Mouse (Mus musculus): ENCODE data around the gene Gpr37l1.
A peak's percentile ranks its signal among the peaks of the same experiment; 100 is the strongest.
"Not testable (repeated sequence)": the region's sequence is repeated elsewhere in the genome, so short reads cannot be mapped to it uniquely, and the experiment has no call there.

Gene Gpr37l1

DNA sequence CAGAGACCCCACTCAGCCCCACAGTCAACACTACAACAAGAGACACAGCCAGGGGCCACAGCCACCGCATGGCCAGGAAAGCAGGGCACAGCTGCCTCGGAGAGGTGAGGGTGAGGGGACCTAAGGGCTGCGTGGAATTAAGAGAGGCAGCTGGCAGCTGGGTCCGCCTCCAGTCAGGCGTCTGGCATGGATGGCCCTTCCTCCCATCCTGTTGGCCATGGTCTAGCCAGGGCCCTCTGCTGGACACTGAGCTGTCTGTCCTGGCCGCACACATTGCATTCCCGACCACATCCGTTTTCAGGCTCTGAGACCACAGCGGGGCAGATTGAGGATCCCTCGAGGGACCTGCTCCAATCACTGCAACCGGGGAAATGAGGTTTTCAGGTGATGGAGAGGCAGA, at the start of gene Gpr37l1:
TSS of gene Gpr37l1 (minus strand) at position 247 of the 400 bp plus-strand sequence.
- no peak for DNase-seq (ENCODE audit: extremely low read depth, low read depth)

- no peak for DNase-seq (ENCODE audit: extremely low read depth, low read depth)
These were observed 46.5 kb upstream of the Gpr37l1 start for GRCm38 (mm10) chr1:135213772-135214640.

- DNase-seq (ENCODE audit: extremely low read depth, low read depth): no peak
These were observed 42.9 kb upstream of the Gpr37l1 start for GRCm38 (mm10) chr1:135210421-135210820.

GRCm38 (mm10) chr1:135208716-135209115, 41.2 kb upstream of the Gpr37l1 start:
- no peak for DNase-seq (ENCODE audit: extremely low read depth, low read depth)

DNA sequence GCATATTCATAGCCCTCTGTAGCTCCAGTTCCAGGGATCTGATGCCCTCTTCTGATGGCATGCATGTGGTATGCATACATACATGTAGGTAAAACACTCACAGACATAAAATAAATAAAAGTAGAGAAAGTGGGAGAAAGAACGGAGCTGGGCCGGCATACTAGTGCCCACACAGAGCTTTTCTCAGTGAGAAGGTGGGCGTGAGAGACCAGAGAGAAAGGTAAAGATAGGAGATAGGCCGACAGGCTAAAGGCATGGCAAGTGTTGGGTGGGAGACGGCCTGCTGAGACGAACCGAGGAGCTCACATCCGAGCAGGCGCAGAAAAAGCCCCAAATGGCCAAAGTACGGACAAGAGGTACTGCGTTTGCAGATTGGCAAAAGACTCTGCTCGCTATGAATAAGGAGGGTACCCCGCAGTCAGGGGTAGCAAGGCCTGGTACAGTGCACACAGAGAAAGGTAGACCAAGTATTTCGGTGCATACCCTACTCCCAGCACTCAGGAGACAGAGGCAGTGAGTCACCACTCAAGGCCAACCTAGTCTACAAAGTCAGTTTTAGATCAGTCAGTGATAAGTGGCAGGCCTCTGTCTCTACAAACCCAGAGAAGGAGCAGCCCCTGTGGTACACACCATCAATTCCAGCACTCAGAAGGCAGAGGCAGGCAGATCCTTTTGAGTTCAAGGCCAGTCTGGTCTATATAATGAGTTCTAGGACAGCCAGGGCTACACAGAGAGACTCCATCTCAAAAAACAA, 39.3 kb upstream of the Gpr37l1 start:
- no peak for DNase-seq (ENCODE audit: extremely low read depth, low read depth)

GRCm38 (mm10) chr1:135205257-135205656, 37.8 kb upstream of the Gpr37l1 start:
- DNase-seq (ENCODE audit: extremely low read depth, low read depth): no peak

GRCm38 (mm10) chr1:135204196-135205126, 37.0 kb upstream of the Gpr37l1 start:
- peak; percentile 93 for DNase-seq (ENCODE audit: extremely low read depth, low read depth)

GRCm38 (mm10) chr1:135200400-135200799, 32.9 kb upstream of the Gpr37l1 start:
- no peak for DNase-seq (ENCODE audit: extremely low read depth, low read depth)

DNA sequence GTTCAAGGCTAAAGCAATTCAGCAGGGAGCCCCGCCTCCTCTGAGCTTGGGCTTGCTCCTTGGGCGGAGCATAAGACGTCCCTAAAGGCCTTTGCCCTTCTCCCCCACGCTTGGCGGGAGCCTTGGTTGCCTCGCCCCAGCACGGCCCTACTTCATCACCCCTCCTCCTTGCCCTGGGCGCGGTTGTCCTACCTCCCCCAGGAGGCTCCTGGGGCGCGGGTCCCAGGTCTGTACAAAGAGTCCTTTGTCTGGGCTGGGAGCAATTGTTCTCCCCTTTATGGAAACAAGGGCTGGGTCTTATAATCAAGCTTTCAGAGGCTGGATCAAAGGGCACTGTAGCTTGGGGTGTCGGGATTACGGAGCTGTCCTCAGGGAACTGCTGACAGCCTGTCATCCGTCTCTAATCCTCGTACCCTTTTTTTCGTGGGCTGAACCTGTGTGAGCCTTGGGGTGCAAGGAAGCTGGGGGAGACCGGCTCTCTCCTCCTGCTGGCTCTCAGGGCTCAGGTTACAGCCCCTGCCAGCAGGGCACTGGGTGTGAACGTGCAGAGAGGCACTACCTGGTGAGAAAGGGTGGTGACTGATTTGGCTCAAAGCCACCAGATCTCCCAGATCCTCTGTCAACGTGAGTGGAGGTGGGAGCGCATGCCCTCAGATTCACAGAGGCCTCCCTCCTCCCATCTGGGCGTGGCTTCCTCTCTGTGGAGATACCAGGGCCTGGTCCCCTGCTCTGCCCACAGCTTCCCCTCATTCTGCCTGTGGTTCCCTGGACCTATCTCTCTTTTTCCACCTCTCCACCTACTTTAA, 31.7 kb upstream of the Gpr37l1 start:
- peak; percentile 64 for DNase-seq (ENCODE audit: extremely low read depth, low read depth)

GRCm38 (mm10) chr1:135198412-135198811, 30.9 kb upstream of the Gpr37l1 start:
- no peak for DNase-seq (ENCODE audit: extremely low read depth, low read depth)

DNA sequence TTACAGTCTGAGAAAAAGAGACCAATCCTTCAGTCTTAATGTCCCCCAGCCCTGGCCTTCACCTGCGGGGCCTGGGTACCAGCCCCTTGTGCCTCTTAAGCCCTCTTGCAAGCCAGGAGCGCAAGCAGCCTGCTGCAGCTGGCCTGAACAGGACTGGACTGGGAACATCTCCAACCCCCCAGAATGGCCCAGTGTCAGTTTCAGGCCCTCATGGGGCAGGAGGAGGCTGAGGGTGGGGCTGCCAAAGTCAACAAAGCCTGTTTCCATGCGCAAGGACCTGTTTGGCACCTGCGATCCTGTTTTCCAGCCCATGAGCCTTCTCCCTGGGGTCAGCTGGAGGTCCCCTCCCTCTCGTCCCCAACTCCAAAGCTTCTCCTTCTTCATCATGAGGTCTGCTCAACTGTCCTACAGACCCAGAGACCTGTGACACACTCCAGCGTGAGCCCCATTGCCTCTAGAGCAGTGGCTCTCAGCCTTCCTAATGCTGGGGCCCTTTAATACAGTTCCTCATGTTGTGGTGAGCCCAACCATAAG, 28.5 kb upstream of the Gpr37l1 start:
- no peak for DNase-seq (ENCODE audit: extremely low read depth, low read depth)

DNA sequence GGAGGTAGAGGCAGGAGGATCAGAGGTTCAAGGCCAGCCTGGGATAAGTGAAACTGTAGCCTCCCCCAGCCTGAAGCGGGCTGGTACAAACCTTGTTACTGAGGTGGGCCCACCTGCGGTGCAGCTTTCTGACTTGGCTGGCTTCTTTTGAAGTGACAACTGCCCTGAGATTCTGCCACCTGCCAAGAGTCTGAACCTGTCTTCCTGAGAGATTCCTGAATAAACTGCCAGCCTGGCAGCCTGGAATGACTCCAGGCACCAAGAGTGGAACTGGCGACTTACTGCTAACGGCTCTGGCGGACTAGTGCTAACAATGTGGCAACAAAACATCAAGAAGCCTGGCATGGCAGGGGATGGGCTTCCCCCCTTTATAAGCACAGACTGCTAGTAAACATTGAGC, 26.9 kb upstream of the Gpr37l1 start:
- DNase-seq (ENCODE audit: extremely low read depth, low read depth): not testable (repeated sequence)

- DNase-seq (ENCODE audit: extremely low read depth, low read depth): no peak
These were observed 21.7 kb upstream of the Gpr37l1 start for GRCm38 (mm10) chr1:135189186-135189585.

GRCm38 (mm10) chr1:135188197-135188596, 20.7 kb upstream of the Gpr37l1 start:
- no peak for DNase-seq (ENCODE audit: extremely low read depth, low read depth)

- not testable (repeated sequence) for DNase-seq (ENCODE audit: extremely low read depth, low read depth)
These were observed 19.5 kb upstream of the Gpr37l1 start for GRCm38 (mm10) chr1:135187016-135187415.

DNA sequence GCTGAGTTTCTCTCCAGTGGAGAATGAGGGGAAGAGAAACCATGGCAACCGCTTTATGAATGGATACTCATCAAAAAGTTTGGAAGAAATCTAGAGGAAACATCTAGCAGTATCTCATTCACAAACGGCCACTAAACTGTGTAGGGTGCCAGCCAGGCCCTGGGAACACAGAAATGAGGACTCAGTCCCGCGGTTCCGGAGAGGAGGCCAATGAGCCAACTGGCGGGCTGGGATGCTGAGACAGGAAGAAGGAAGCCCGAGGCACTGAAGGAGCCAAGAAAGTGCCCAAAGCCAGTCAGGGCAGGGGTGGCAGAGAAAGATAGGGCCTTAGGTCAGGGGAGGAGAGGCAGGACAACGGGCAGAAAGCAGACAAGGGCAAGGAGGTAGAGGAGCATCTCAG, 18.9 kb upstream of the Gpr37l1 start:
- DNase-seq (ENCODE audit: extremely low read depth, low read depth): no peak

GRCm38 (mm10) chr1:135185936-135186335, 18.5 kb upstream of the Gpr37l1 start:
- DNase-seq (ENCODE audit: extremely low read depth, low read depth): no peak

DNA sequence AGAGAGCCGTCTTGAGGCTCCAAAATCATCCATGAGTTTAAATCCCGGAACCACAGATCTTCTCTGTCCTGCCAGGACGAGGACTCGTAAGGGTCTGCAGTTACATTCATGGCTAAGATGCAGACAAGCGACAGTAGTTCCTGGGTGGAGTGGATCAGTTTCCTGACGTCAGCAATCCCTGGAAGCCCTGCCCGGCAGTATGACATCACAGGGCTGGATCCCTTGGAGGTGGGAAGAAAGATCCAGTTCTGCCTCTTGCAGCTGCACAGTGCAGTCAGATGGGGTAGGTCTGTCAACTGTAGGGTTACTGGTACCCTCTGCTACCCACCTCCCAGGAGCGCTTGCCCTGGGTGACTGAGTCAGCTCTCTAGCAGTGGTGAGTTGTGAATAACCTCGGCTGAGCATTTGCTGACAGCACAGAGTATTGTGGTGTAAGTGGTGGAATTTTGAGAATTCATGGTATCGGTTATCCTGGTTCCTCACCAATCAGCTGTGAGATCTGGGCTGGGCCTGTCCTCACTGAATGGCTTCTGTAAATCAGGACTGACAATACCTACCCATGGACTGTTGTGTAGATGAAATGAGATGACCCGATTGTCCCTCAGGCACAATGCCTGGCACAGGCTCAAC, 16.6 kb upstream of the Gpr37l1 start:
- no peak for DNase-seq (ENCODE audit: extremely low read depth, low read depth)

DNA sequence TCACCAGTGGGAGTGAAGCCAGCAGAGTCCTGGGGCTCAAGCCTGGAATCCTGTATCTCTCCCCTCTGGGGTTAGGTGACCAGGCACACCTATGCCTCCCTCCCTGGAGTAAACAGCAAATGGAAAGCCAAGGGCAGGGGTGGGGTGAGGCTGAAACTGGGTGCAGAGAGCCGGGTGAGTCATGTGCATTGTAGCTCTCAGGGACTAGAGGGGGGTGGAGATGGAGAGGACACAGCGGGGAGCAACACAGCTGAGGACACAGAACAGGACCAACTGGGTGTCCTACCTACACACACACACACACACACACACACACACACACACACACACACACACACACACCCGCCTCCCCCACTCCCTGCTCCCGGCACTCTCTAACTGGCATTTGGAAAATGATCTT, 16.0 kb upstream of the Gpr37l1 start:
- no peak for DNase-seq (ENCODE audit: extremely low read depth, low read depth)

DNA sequence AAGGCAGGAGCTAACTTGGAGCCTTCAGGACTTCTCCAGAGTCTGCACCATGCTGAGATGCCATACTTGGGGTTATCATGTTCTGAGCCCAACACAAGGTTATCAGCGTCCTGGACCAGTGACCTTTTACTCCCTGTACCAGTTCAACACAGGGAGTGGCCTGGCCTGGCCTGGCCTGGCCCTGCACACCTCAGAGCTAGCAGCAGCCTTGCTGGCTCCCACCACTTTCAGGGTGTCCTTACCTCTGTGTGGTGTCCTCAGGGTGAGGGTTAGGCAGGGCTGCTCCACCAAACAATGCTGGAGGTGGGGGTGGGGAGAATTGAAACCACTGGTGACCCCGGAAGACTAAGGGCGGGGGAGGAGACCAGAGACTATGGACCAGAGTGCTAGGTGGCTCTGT, 15.5 kb upstream of the Gpr37l1 start:
- DNase-seq (ENCODE audit: extremely low read depth, low read depth): no peak

Measured in MEL-GATA-1-ER (cell line).